9 mouse cellular contexts compared by ENCODE assay signal in genomic region chr10:126002818-126003506, GRCm38 (mm10). TPM values are rescaled to one million over a fixed set of nuclear protein-coding genes. Genes with fewer than 3 reads are reported as not detected.
DNase-seq lines count a peak whose midpoint lies in the region; ATAC-seq and TF ChIP-seq lines count a peak whose summit lies in the region.
"Had no signal": no experiment of that assay in that cellular context is flagged by ENCODE, and none has a peak within 500 bp of the region (broad histone marks: within the 10 kb centered on the region; RNA-seq: fewer than 3 reads in every experiment).

No protein-coding gene starts in this region.

- TF ChIP-seq CTCF in gastrocnemius, adult 2 months (IDR thresholded peaks at IDR 0.05), result no peak

- intact Hi-C loops in gastrocnemius, adult 2 months (cut with DNase I), result loop anchor here (5.0 kb wide), 2 partner anchors 36 to 329 kb away; partner anchors contain the start of gene Lrig3

- peaks cover 89% of the 10 kb centered on the region for H3K36me3 ChIP-seq in embryonic facial prominence, embryonic 14.5 days (ENCODE audit: control insufficient read depth, insufficient read depth, low read length)

- H3K27ac ChIP-seq in gastrocnemius, adult 2 months, result peak overlapping the region; percentile 17; the same call in 1 of the 2 replicates
- H3K27ac ChIP-seq in embryonic facial prominence, embryonic 14.5 days (replicated peaks; ENCODE audit: low read depth, low read length), result peak overlapping the region; percentile 70

- ATAC-seq in embryonic facial prominence, embryonic 14.5 days (ENCODE audit: low read depth), result no peak
- no peak for ATAC-seq in monocyte, adult 5-6 weeks (replicated peaks; ENCODE audit: insufficient number of reproducible peaks, low FRiP score, low TSS enrichment, poor library complexity, severe bottlenecking)

- no peaks in the 10 kb centered on the region for H3K27me3 ChIP-seq in embryonic facial prominence, embryonic 14.5 days (replicated peaks; ENCODE audit: control insufficient read depth, insufficient read depth, low read length)

- H3K4me2 ChIP-seq in embryonic facial prominence, embryonic 14.5 days (ENCODE audit: low read depth, low read length), result no peak overlapping the region; the same call in 1 of the 2 replicates

- no peak overlapping the region for H3K4me3 ChIP-seq in gastrocnemius, adult 2 months
- no peak overlapping the region for H3K4me3 ChIP-seq in embryonic facial prominence, embryonic 14.5 days (ENCODE audit: low read depth, low read length)

- no peak overlapping the region for H3K9ac ChIP-seq in embryonic facial prominence, embryonic 14.5 days (ENCODE audit: low read depth, low read length)

- H3K9me3 ChIP-seq in embryonic facial prominence, embryonic 14.5 days (ENCODE audit: control insufficient read depth, low read length), result no peaks in the 10 kb centered on the region

- no peak for DNase-seq in gastrocnemius, adult 2 months
- DNase-seq in gastrocnemius, adult 18-20 months (ENCODE audit: low spot score), result no peak
- peak; percentile 58 for DNase-seq in embryonic facial prominence, embryonic 14.5 days (ENCODE audit: low spot score)
- peak; percentile 65 to 71 for DNase-seq in kidney, adult 8-10 months
- peak; percentile 34 for DNase-seq in mesoderm, embryonic 11.5 days (ENCODE audit: low read depth, low spot score)
- no peak for DNase-seq in thymus, postnatal 25 days
- DNase-seq in spleen, postnatal 14 days (ENCODE audit: low spot score in 2 of 2), result no peak
- DNase-seq: lung, postnatal 36 days had no signal

- H3K4me1 ChIP-seq in embryonic facial prominence, embryonic 14.5 days (ENCODE audit: control insufficient read depth, insufficient read depth, low read length), result peaks cover 11% of the 10 kb centered on the region; the same call in 1 of the 2 replicates

- WGBS in embryonic facial prominence, embryonic 14.5 days, result 54% methylated on average over 18 of the region's 18 CpGs

RNA-seq across cellular contexts. Expression of gene Lrig3, which starts 37.0 kb away (rescaled TPM):
- total RNA-seq in gastrocnemius, adult 2 months (2021), result 1 to 10 TPM; 4.0 to 4.5 TPM
- 1 to 10 TPM; 2.8 to 3.2 TPM for total RNA-seq in gastrocnemius, adult 18-20 months (2021)
- 23.6 and 29.1 TPM in 2 replicates for polyA plus RNA-seq in embryonic facial prominence, embryonic 14.5 days (2014; fragmentation: Nextera tagmentation; extraction: Ambion mirVana)
- 1.2 to 3.0 TPM (median 2.5 TPM) in 3 replicates for total RNA-seq in monocyte, adult 5-6 weeks (2017)

Comparison
In these comparisons a context has a peak if more than half of its experiments do, and no peak if none do; other contexts are left out.
1. DNase-seq: peak in embryonic facial prominence, embryonic 14.5 days (single experiment), kidney, adult 8-10 months (2 of 2) and mesoderm, embryonic 11.5 days (single experiment); none in gastrocnemius, adult 2 months (single experiment), gastrocnemius, adult 18-20 months (single experiment), thymus, postnatal 25 days (single experiment) and spleen, postnatal 14 days (0 of 2).